Mouse (Mus musculus) MEL (cell line): Measurements from ENCODE around the gene Cpsf6. TPM values are rescaled to one million over a fixed set of nuclear protein-coding genes. Genes with fewer than 3 reads are reported as not detected.

Experiments used
- DNase-seq: peaks from one replicate; pipeline ENCODE4 v3.0.0; 2011; ENCODE audit warnings: low read depth, low spot score
- H3K27ac ChIP-seq: 2 replicates; pipeline ENCODE4 v1.5.1; 2012; ENCODE audit warnings: low read depth, mild to moderate bottlenecking, control low read depth, low read length, moderate library complexity; ENCODE audit not compliant: control insufficient read depth
- H3K27me3 ChIP-seq, 2 experiments: fragments of 150-350 bp in 1 of 2; sonication (generic) in 1 of 2; 2 replicates each; pipeline ENCODE4 v1.6.1; 2012; ENCODE audit warnings: low read length in 2 of 2, mild to moderate bottlenecking in 2 of 2, improper control_type of control experiment in 1 of 2, moderate library complexity in 1 of 2; ENCODE audit not compliant: insufficient read depth in 2 of 2, control insufficient read depth in 1 of 2
- H3K36me3 ChIP-seq, 2 experiments: 2 replicates each; pipeline ENCODE4 v1.6.1; 2012 to 2014; ENCODE audit warnings: low read length in 2 of 2, improper control_type of control experiment in 1 of 2, inconsistent platforms in 1 of 2, mild to moderate bottlenecking in 1 of 2; ENCODE audit not compliant: insufficient read depth in 2 of 2, control insufficient read depth in 1 of 2
- H3K4me1 ChIP-seq, 2 experiments: fragments of 150-350 bp in 1 of 2; sonication (generic) in 1 of 2; 2 replicates each; pipeline ENCODE4 v1.6.1; 2012; ENCODE audit warnings: low read length in 2 of 2, improper control_type of control experiment in 1 of 2, mild to moderate bottlenecking in 1 of 2; ENCODE audit not compliant: insufficient read depth in 2 of 2, control insufficient read depth in 1 of 2
- H3K4me3 ChIP-seq, 2 experiments: fragments of 150-350 bp in 1 of 2; sonication (generic) in 1 of 2; 2 replicates each; pipeline ENCODE4 v1.5.1; 2012; ENCODE audit warnings: low read depth in 2 of 2, low read length in 2 of 2, mild to moderate bottlenecking in 2 of 2, moderate library complexity in 2 of 2, control low read depth in 1 of 2, improper control_type of control experiment in 1 of 2; ENCODE audit not compliant: control insufficient read depth in 1 of 2, insufficient read depth in 1 of 2
- H3K79me2 ChIP-seq: 2 replicates; pipeline ENCODE4 v1.6.1; 2012; ENCODE audit warnings: mild to moderate bottlenecking, low read length, moderate library complexity; ENCODE audit not compliant: control insufficient read depth, poor library complexity, insufficient read depth
- H3K9ac ChIP-seq: 2 replicates; pipeline ENCODE4 v1.6.1; 2012; ENCODE audit warnings: low read depth, mild to moderate bottlenecking, control low read depth, low read length, moderate library complexity; ENCODE audit not compliant: control insufficient read depth, poor library complexity, severe bottlenecking
- H3K9me3 ChIP-seq: fragments of 150-350 bp; sonication (generic); replicated peaks from 2 replicates; pipeline ENCODE4 v1.6.1; 2012; ENCODE audit warnings: mild to moderate bottlenecking, low read length, improper control_type of control experiment, moderate library complexity; ENCODE audit not compliant: insufficient read depth
- BHLHE40 ChIP-seq: IDR thresholded peaks from 2 replicates; pipeline ENCODE4 v1.6.1; 2012; ENCODE audit warnings: low read depth, mild to moderate bottlenecking, inconsistent platforms, low read length, improper control_type of control experiment, borderline replicate concordance
- CHD2 ChIP-seq: IDR thresholded peaks from 2 replicates; pipeline ENCODE4 v1.6.1; 2011; ENCODE audit warnings: low read length, improper control_type of control experiment
- E2F4 ChIP-seq: IDR thresholded peaks from 2 replicates; pipeline ENCODE4 v1.6.1; 2011; ENCODE audit warnings: low read depth, low read length, improper control_type of control experiment, borderline replicate concordance
- ELF1 ChIP-seq: IDR thresholded peaks from 2 replicates; pipeline ENCODE4 v1.6.1; 2014; ENCODE audit warnings: low read depth, mild to moderate bottlenecking, inconsistent platforms, low read length, improper control_type of control experiment, moderate library complexity
- EP300 ChIP-seq, 2 experiments: IDR thresholded peaks; 2 replicates each; pipeline ENCODE4 v1.6.1; 2011; ENCODE audit warnings: improper control_type of control experiment in 2 of 2, low read length in 2 of 2, low read depth in 1 of 2, mild to moderate bottlenecking in 1 of 2
- ETS1 ChIP-seq: IDR thresholded peaks from 2 replicates; pipeline ENCODE4 v1.6.1; 2012; ENCODE audit warnings: low read depth, mild to moderate bottlenecking, inconsistent platforms, low read length, improper control_type of control experiment, moderate library complexity
- GABPA ChIP-seq: IDR thresholded peaks from 2 replicates; pipeline ENCODE4 v1.6.1; 2012; ENCODE audit warnings: low read depth, mild to moderate bottlenecking, inconsistent platforms, low read length, improper control_type of control experiment, moderate library complexity
- GATA1 ChIP-seq: IDR thresholded peaks from 2 replicates; pipeline ENCODE4 v1.6.1; 2011; ENCODE audit warnings: low read depth, low read length, improper control_type of control experiment
- KAT2A ChIP-seq: conservative IDR thresholded peaks from 2 replicates; pipeline ENCODE4 v1.6.1; 2012; ENCODE audit warnings: low read depth, low read length, improper control_type of control experiment, inconsistent platforms
- MAZ ChIP-seq: IDR thresholded peaks from 2 replicates; pipeline ENCODE4 v1.6.1; 2012; ENCODE audit warnings: low read depth, mild to moderate bottlenecking, inconsistent platforms, low read length, improper control_type of control experiment
- MEF2A ChIP-seq: IDR thresholded peaks from 2 replicates; pipeline ENCODE4 v1.6.1; 2014; ENCODE audit warnings: low read depth, mild to moderate bottlenecking, inconsistent platforms, low read length, improper control_type of control experiment; ENCODE audit not compliant: poor library complexity, insufficient replicate concordance, severe bottlenecking; ENCODE audit errors: extremely low read depth
- MXI1 ChIP-seq: IDR thresholded peaks from 2 replicates; pipeline ENCODE4 v1.6.1; 2011; ENCODE audit warnings: mild to moderate bottlenecking, low read depth, low read length, improper control_type of control experiment
- MYB ChIP-seq: IDR thresholded peaks from 2 replicates; pipeline ENCODE4 v1.6.1; 2011; ENCODE audit warnings: mild to moderate bottlenecking, low read depth, low read length, improper control_type of control experiment
- MYC ChIP-seq: IDR thresholded peaks from 2 replicates; pipeline ENCODE4 v1.6.1; 2011; ENCODE audit warnings: low read depth, mild to moderate bottlenecking, low read length, improper control_type of control experiment, moderate library complexity
- NELFE ChIP-seq: IDR thresholded peaks from 2 replicates; pipeline ENCODE4 v1.6.1; 2011; ENCODE audit warnings: low read depth, low read length, improper control_type of control experiment
- POLR2AphosphoS2 ChIP-seq: IDR thresholded peaks from 2 replicates; pipeline ENCODE4 v1.6.1; 2011; ENCODE audit warnings: low read length, improper control_type of control experiment
- SIN3A ChIP-seq: IDR thresholded peaks from 2 replicates; pipeline ENCODE4 v1.6.1; 2012; ENCODE audit warnings: low read length, improper control_type of control experiment, inconsistent platforms
- TBP ChIP-seq: IDR thresholded peaks from 2 replicates; pipeline ENCODE4 v1.8.0; 2011; ENCODE audit warnings: low read depth, low read length, improper control_type of control experiment
- UBTF ChIP-seq: IDR thresholded peaks from 2 replicates; pipeline ENCODE4 v1.6.1; 2012; ENCODE audit warnings: low read depth, mild to moderate bottlenecking, inconsistent platforms, low read length, improper control_type of control experiment, moderate library complexity, borderline replicate concordance; ENCODE audit not compliant: insufficient read depth
- USF2 ChIP-seq, 2 experiments: IDR thresholded peaks; 2 replicates each; pipeline ENCODE4 v1.6.1; 2011 to 2012; ENCODE audit warnings: improper control_type of control experiment in 2 of 2, low read length in 2 of 2, borderline replicate concordance in 1 of 2, inconsistent platforms in 1 of 2, low read depth in 1 of 2, mild to moderate bottlenecking in 1 of 2; ENCODE audit not compliant: insufficient read depth in 1 of 2
- ZKSCAN1 ChIP-seq: IDR thresholded peaks from 2 replicates; pipeline ENCODE4 v1.6.1; 2012; ENCODE audit warnings: low read depth, mild to moderate bottlenecking, inconsistent platforms, low read length, improper control_type of control experiment, moderate library complexity
- ZMIZ1 ChIP-seq: IDR thresholded peaks from 2 replicates; pipeline ENCODE4 v1.6.1; 2012; ENCODE audit warnings: low read depth, mild to moderate bottlenecking, inconsistent platforms, low read length, improper control_type of control experiment, moderate library complexity
- ZNF384 ChIP-seq: IDR thresholded peaks from 2 replicates; pipeline ENCODE4 v1.6.1; 2012; ENCODE audit warnings: low read depth, mild to moderate bottlenecking, inconsistent platforms, low read length, improper control_type of control experiment
- polyA plus RNA-seq, 2 experiments: library from polyadenylated mRNA; stranded (reverse) in 1 of 2; unstranded in 1 of 2; fragments of >175 nt in 1 of 2; fragments of >200 nt in 1 of 2; gene quantifications; 2 replicates each; pipeline versions ENCODE4 v1.2.1 to v1.2.4; 2012; ENCODE audit warnings: low replicate concordance in 2 of 2, low read depth in 1 of 2; ENCODE audit not compliant: insufficient read length in 2 of 2, insufficient read depth in 1 of 2, missing spikeins in 1 of 2
- total RNA-seq: library from RNA; depleted of rRNA; stranded (reverse); fragments of 300-350 nt; gene quantifications from 2 replicates; pipeline ENCODE4 v1.2.3, GENCODE M21; 2012

Cpsf6 gene
- total and polyA plus RNA-seq, 3 experiments, result 85.7 to 88.2 TPM; not detected in 1

- Histone ChIP-seq H3K79me2 (no peaks in the 10 kb centered on the region), H3K36me3 (no peaks in the 10 kb centered on the region), H3K9ac (no peak overlapping the region), H3K4me1 (0 out of 4 replicates have a peak, but pooled peaks cover 0 to 2% of the 10 kb centered on the region in 2 experiments), H3K27me3 (no peaks in the 10 kb centered on the region), H3K27ac (no peak overlapping the region), H3K9me3 (no peaks in the 10 kb centered on the region), H3K4me3 (no peak overlapping the region)
- no peak for TF ChIP-seq NELFE
- no peak for TF ChIP-seq MYC
- TF ChIP-seq ZKSCAN1, result no peak
- TF ChIP-seq E2F4, result no peak
- no peak for TF ChIP-seq MAZ
- no peak for TF ChIP-seq MEF2A
- TF ChIP-seq CHD2, result no peak
- TF ChIP-seq GABPA, result no peak
- no peak for DNase-seq
Observed at GRCm38 (mm10) chr10:117399196-117399595, 19.4 kb upstream of the Cpsf6 start.

DNA sequence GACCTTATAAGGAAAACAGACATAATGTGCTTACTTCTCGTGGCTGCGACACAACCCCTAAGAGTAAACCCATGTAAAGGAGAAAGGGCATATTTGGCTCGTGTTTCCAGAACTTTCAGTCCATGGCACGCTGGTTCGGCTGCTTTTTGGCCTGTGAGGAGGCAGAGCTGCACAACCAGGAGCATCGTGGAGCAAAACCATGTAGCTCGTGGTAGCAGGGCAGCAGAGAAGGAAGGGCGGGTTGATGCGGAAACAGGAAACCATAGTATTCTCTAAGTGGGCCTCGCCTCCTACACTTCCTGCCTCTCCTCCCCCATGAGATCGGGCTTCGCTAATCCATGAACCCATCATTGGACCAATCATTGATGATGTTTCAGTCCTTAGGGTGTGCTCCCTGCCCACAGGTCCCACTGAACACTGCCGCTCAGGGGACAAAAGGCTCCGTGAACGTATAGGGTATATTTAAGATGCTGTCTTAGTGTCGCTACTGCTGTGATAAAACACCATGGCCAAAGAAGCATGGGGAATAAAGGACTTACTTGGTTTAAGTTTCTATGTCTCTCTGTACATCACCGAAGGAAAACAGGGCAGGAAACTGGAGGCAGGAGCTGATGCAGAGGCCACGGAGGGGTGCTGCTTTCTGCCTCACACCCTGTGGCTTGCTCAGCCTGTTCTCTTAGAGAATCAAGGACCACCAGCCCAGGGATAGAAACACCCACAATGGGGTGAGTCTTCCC lies 18.4 kb upstream of the Cpsf6 start:
- TF ChIP-seq ZKSCAN1 (no peak), MYB (no peak), ETS1 (no peak)
- Histone ChIP-seq H3K27ac (no peak overlapping the region), H3K9me3 (no peaks in the 10 kb centered on the region), H3K9ac (no peak overlapping the region), H3K79me2 (no peaks in the 10 kb centered on the region), H3K36me3 (no peaks in the 10 kb centered on the region), H3K4me3 (no peak overlapping the region), H3K27me3 (no peaks in the 10 kb centered on the region), H3K4me1 (peaks cover 0 to 6% of the 10 kb centered on the region in 2 experiments; a peak in 1 of 4 replicates)
- no peak for DNase-seq

DNA sequence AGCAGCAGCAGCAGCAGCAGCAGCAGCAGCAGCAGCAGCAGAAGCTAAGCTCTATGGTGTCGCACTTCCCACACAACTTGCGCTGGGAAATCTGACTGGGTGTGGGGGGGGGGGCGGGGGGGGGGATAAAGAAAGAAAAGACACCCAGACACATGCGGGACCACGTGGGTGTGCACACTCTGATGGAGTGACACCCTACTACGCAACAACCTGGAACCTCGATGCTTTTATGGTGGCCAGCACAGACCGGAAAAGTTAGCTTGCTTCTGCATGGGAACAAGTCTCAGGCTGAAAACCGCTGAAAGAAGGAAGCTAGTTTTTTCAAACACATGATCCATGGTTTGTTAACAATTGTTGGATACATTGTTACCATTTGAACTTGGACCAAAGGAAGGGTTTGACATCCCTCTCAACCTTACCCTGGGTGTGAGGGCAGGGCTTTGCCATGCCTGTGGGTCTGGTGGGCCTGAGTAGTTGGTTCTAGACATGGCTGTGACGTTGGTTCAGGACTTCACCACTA lies 17.4 kb upstream of the Cpsf6 start:
- no peak for DNase-seq
- Histone ChIP-seq H3K4me1 (peaks cover 0 to 4% of the 10 kb centered on the region in 2 experiments; a peak in 1 of 4 replicates), H3K36me3 (no peaks in the 10 kb centered on the region), H3K9ac (no peak overlapping the region), H3K27me3 (no peaks in the 10 kb centered on the region), H3K27ac (no peak overlapping the region), H3K79me2 (no peaks in the 10 kb centered on the region), H3K9me3 (no peaks in the 10 kb centered on the region), H3K4me3 (no peak overlapping the region)
- TF ChIP-seq ZNF384 (no peak), KAT2A (no peak), UBTF (no peak), POLR2AphosphoS2 (no peak), EP300 (IDR thresholded peaks at IDR 0.05; ENCODE audit: low read depth in 1 of 2, low read length in 2 of 2) (no peak), MYC (no peak), E2F4 (no peak), USF2 (IDR thresholded peaks at IDR 0.05; ENCODE audit: borderline replicate concordance in 1 of 2, insufficient read depth in 1 of 2, low read depth in 1 of 2, low read length in 2 of 2) (no peak), SIN3A (no peak), MXI1 (no peak), ETS1 (no peak), ZMIZ1 (no peak), MAZ (no peak), BHLHE40 (no peak), GATA1 (no peak), TBP (no peak), ELF1 (no peak)
